Mouse (Mus musculus): Measurements from ENCODE around the gene Aftph. TPM values are rescaled to one million over a fixed set of nuclear protein-coding genes. Genes with fewer than 3 reads are reported as not detected.
A peak's percentile ranks its signal among the peaks of the same experiment; 100 is the strongest.

Gene Aftph
- polyA plus RNA-seq, 1 experiment from 2014 or later, result 36.0 TPM

GRCm38 (mm10) chr11:20646986-20647726, 94.2 kb downstream of the Aftph start:
- Histone ChIP-seq H3K36me3 (ENCODE audit: control insufficient read depth, insufficient read depth, low read length) (no peaks in the 10 kb centered on the region), H3K4me2 (ENCODE audit: low read length) (no peak overlapping the region), H3K4me1 (ENCODE audit: control insufficient read depth, insufficient read depth, low read length) (peaks cover 27% of the 10 kb centered on the region), H3K9ac (ENCODE audit: low read depth, low read length) (no peak overlapping the region), H3K27ac (ENCODE audit: low read length) (no peak overlapping the region), H3K9me3 (replicated peaks; ENCODE audit: control insufficient read depth, low read length, poor library complexity, severe bottlenecking) (no peaks in the 10 kb centered on the region), H3K27me3 (ENCODE audit: control insufficient read depth, insufficient read depth, low read depth, low read length) (no peaks in the 10 kb centered on the region), H3K4me3 (ENCODE audit: low read depth, low read length) (no peak overlapping the region)
- no peak; the same call in 1 of the 2 replicates for ATAC-seq
- WGBS, result 16% methylated on average over 10 of the region's 10 CpGs

GRCm38 (mm10) chr11:20646142-20646541, 95.2 kb downstream of the Aftph start:
- peaks cover 27% of the 10 kb centered on the region for H3K4me1 ChIP-seq (ENCODE audit: control insufficient read depth, insufficient read depth, low read length)
- H3K36me3 ChIP-seq (ENCODE audit: control insufficient read depth, insufficient read depth, low read length), result no peaks in the 10 kb centered on the region
- no peak overlapping the region for H3K4me2 ChIP-seq (ENCODE audit: low read length)
- no peaks in the 10 kb centered on the region for H3K27me3 ChIP-seq (ENCODE audit: control insufficient read depth, insufficient read depth, low read depth, low read length)
- no peaks in the 10 kb centered on the region for H3K9me3 ChIP-seq (replicated peaks; ENCODE audit: control insufficient read depth, low read length, poor library complexity, severe bottlenecking)
- WGBS, result 27% methylated on average over 6 of the region's 6 CpGs
- ATAC-seq, result no peak
- no peak overlapping the region for H3K27ac ChIP-seq (ENCODE audit: low read length)
- H3K4me3 ChIP-seq (ENCODE audit: low read depth, low read length), result no peak overlapping the region
- H3K9ac ChIP-seq (ENCODE audit: low read depth, low read length), result no peak overlapping the region

GRCm38 (mm10) chr11:20645521-20645920, 95.9 kb downstream of the Aftph start:
- Histone ChIP-seq H3K9me3 (replicated peaks; ENCODE audit: control insufficient read depth, low read length, poor library complexity, severe bottlenecking) (no peaks in the 10 kb centered on the region), H3K9ac (ENCODE audit: low read depth, low read length) (no peak overlapping the region), H3K36me3 (ENCODE audit: control insufficient read depth, insufficient read depth, low read length) (no peaks in the 10 kb centered on the region), H3K4me1 (ENCODE audit: control insufficient read depth, insufficient read depth, low read length) (peaks cover 23% of the 10 kb centered on the region), H3K27me3 (ENCODE audit: control insufficient read depth, insufficient read depth, low read depth, low read length) (no peaks in the 10 kb centered on the region), H3K4me3 (ENCODE audit: low read depth, low read length) (no peak overlapping the region), H3K27ac (ENCODE audit: low read length) (no peak overlapping the region), H3K4me2 (ENCODE audit: low read length) (no peak overlapping the region)
- WGBS, result 79% methylated on average over 3 of the region's 3 CpGs
- no peak for ATAC-seq

DNA sequence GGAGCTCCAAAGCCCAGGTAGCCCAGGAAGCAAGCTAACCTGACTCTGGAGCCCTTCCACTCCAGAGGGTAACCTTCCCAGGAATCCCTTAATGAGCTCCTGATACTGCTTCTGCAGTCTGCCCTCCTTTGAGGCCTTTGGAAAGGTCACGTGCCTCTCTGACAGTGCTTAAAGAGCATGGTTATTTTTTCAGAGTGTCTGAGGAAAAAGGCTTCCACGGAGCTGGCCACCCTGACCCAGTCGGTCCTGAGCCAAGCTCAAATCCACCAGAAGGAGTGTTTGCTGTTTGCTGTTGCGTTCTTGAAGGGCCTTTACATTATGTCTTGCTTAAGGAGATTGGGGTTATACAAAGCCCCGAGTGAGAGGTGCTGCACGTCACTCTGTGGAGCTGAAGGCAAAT, 96.5 kb downstream of the Aftph start:
- Histone ChIP-seq H3K9me3 (replicated peaks; ENCODE audit: control insufficient read depth, low read length, poor library complexity, severe bottlenecking) (no peaks in the 10 kb centered on the region), H3K4me3 (ENCODE audit: low read depth, low read length) (no peak overlapping the region), H3K9ac (ENCODE audit: low read depth, low read length) (no peak overlapping the region), H3K4me1 (ENCODE audit: control insufficient read depth, insufficient read depth, low read length) (peaks cover 24% of the 10 kb centered on the region), H3K36me3 (ENCODE audit: control insufficient read depth, insufficient read depth, low read length) (no peaks in the 10 kb centered on the region), H3K27me3 (ENCODE audit: control insufficient read depth, insufficient read depth, low read depth, low read length) (no peaks in the 10 kb centered on the region), H3K27ac (ENCODE audit: low read length) (no peak overlapping the region), H3K4me2 (ENCODE audit: low read length) (no peak overlapping the region)
- WGBS, result 39% methylated on average over 6 of the region's 6 CpGs
- no peak for ATAC-seq

DNA sequence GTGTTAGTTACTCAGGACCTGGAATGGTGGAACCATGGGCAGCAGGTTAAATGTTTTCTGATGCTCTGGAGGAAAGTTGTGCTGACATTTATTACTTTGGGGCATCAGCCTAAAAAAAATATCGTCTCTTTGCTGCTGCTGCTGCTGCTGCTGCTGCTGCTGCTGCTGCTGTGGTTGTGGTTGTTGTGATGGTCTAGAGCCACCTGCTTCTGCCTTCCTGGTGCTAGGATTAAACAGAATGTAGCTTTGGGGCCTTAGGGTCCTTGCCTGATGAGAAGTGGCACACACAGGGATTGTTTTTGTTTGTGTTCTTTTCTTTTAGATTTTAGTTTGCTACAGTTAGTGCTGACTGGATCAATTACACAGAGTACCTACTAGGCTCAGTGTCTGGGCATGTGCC, 97.2 kb downstream of the Aftph start:
- Histone ChIP-seq H3K4me1 (ENCODE audit: control insufficient read depth, insufficient read depth, low read length) (peaks cover 21% of the 10 kb centered on the region), H3K27me3 (ENCODE audit: control insufficient read depth, insufficient read depth, low read depth, low read length) (no peaks in the 10 kb centered on the region), H3K9ac (ENCODE audit: low read depth, low read length) (no peak overlapping the region), H3K4me3 (ENCODE audit: low read depth, low read length) (no peak overlapping the region), H3K4me2 (ENCODE audit: low read length) (no peak overlapping the region), H3K36me3 (ENCODE audit: control insufficient read depth, insufficient read depth, low read length) (no peaks in the 10 kb centered on the region), H3K9me3 (replicated peaks; ENCODE audit: control insufficient read depth, low read length, poor library complexity, severe bottlenecking) (no peaks in the 10 kb centered on the region), H3K27ac (ENCODE audit: low read length) (no peak overlapping the region)
- 82% methylated on average over 1 of the region's 1 CpGs for WGBS
- ATAC-seq, result no peak

- H3K9me3 ChIP-seq (replicated peaks; ENCODE audit: control insufficient read depth, low read length, poor library complexity, severe bottlenecking), result no peaks in the 10 kb centered on the region
- H3K27ac ChIP-seq (ENCODE audit: low read length), result no peak overlapping the region
- no peaks in the 10 kb centered on the region for H3K36me3 ChIP-seq (ENCODE audit: control insufficient read depth, insufficient read depth, low read length)
- H3K4me1 ChIP-seq (ENCODE audit: control insufficient read depth, insufficient read depth, low read length), result peaks cover 21% of the 10 kb centered on the region
- H3K9ac ChIP-seq (ENCODE audit: low read depth, low read length), result no peak overlapping the region
- no peaks in the 10 kb centered on the region for H3K27me3 ChIP-seq (ENCODE audit: control insufficient read depth, insufficient read depth, low read depth, low read length)
- no peak overlapping the region for H3K4me3 ChIP-seq (ENCODE audit: low read depth, low read length)
- no peak for ATAC-seq
- WGBS, result 75% methylated on average over 5 of the region's 5 CpGs
- no peak overlapping the region for H3K4me2 ChIP-seq (ENCODE audit: low read length)
These were observed 98.2 kb downstream of the Aftph start for GRCm38 (mm10) chr11:20643161-20643560.

DNA sequence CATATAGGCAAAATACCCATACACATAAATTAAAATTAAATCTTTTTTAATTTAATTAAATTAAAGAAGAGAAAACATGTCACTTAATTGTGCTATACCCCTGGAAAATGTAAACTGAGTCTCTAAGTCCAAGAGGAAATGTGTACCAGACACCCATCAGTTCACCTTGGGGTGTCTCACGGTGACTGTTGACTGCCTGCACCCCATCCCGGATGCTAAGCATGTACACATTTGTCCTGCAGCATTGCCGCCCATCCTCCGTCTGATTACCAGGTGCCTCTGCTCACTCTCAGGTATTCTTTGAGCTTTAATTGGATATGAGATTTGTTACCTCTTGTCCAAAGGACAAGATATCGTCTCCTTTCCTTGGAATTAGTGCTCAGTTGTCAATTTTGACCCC, 99.1 kb downstream of the Aftph start:
- Histone ChIP-seq H3K4me1 (ENCODE audit: control insufficient read depth, insufficient read depth, low read length) (peaks cover 18% of the 10 kb centered on the region), H3K27me3 (ENCODE audit: control insufficient read depth, insufficient read depth, low read depth, low read length) (no peaks in the 10 kb centered on the region), H3K9ac (ENCODE audit: low read depth, low read length) (no peak overlapping the region), H3K4me2 (ENCODE audit: low read length) (no peak overlapping the region), H3K36me3 (ENCODE audit: control insufficient read depth, insufficient read depth, low read length) (no peaks in the 10 kb centered on the region), H3K4me3 (ENCODE audit: low read depth, low read length) (no peak overlapping the region), H3K27ac (ENCODE audit: low read length) (no peak overlapping the region), H3K9me3 (replicated peaks; ENCODE audit: control insufficient read depth, low read length, poor library complexity, severe bottlenecking) (no peaks in the 10 kb centered on the region)
- no peak for ATAC-seq
- WGBS, result 68% methylated on average over 5 of the region's 5 CpGs

- H3K4me2 ChIP-seq (ENCODE audit: low read length), result peak overlapping the region; percentile 25
- WGBS, result 5% methylated on average over 11 of the region's 11 CpGs
- H3K27ac ChIP-seq (ENCODE audit: low read length), result no peak overlapping the region; the same call in 1 of the 2 replicates
- peaks cover 14% of the 10 kb centered on the region for H3K4me1 ChIP-seq (ENCODE audit: control insufficient read depth, insufficient read depth, low read length)
- H3K9me3 ChIP-seq (replicated peaks; ENCODE audit: control insufficient read depth, low read length, poor library complexity, severe bottlenecking), result no peaks in the 10 kb centered on the region
- ATAC-seq, result peak; percentile 73
- H3K36me3 ChIP-seq (ENCODE audit: control insufficient read depth, insufficient read depth, low read length), result no peaks in the 10 kb centered on the region
- H3K4me3 ChIP-seq (ENCODE audit: low read depth, low read length), result no peak overlapping the region
- H3K9ac ChIP-seq (ENCODE audit: low read depth, low read length), result peak overlapping the region; percentile 33
- H3K27me3 ChIP-seq (ENCODE audit: control insufficient read depth, insufficient read depth, low read depth, low read length), result no peaks in the 10 kb centered on the region
These were observed 101.4 kb downstream of the Aftph start for GRCm38 (mm10) chr11:20639918-20640447.

- ATAC-seq, result no peak
- no peak overlapping the region for H3K4me3 ChIP-seq (ENCODE audit: low read depth, low read length)
- peaks cover 19% of the 10 kb centered on the region for H3K4me1 ChIP-seq (ENCODE audit: control insufficient read depth, insufficient read depth, low read length)
- H3K9ac ChIP-seq (ENCODE audit: low read depth, low read length), result no peak overlapping the region
- H3K9me3 ChIP-seq (replicated peaks; ENCODE audit: control insufficient read depth, low read length, poor library complexity, severe bottlenecking), result no peaks in the 10 kb centered on the region
- WGBS, result 32% methylated on average over 3 of the region's 3 CpGs
- H3K36me3 ChIP-seq (ENCODE audit: control insufficient read depth, insufficient read depth, low read length), result no peaks in the 10 kb centered on the region
- no peak overlapping the region for H3K27ac ChIP-seq (ENCODE audit: low read length)
- H3K4me2 ChIP-seq (ENCODE audit: low read length), result no peak overlapping the region
- no peaks in the 10 kb centered on the region for H3K27me3 ChIP-seq (ENCODE audit: control insufficient read depth, insufficient read depth, low read depth, low read length)
These were observed 102.5 kb downstream of the Aftph start for GRCm38 (mm10) chr11:20638841-20639240.
